Mouse (Mus musculus): ENCODE data around the gene Abca12. TPM values are rescaled to one million over a fixed set of nuclear protein-coding genes. Genes with fewer than 3 reads are reported as not detected.

Gene Abca12
- total RNA-seq, 2 experiments from 2014 or later: not detected

GRCm38 (mm10) chr1:71341370-71342260, 73.1 kb downstream of the Abca12 start:
- ATAC-seq (replicated peaks; ENCODE audit: low FRiP score, poor library complexity, severe bottlenecking): no peak

- ATAC-seq (replicated peaks; ENCODE audit: low FRiP score, poor library complexity, severe bottlenecking): no peak
Observed at GRCm38 (mm10) chr1:71338548-71339340, 76.0 kb downstream of the Abca12 start.

GRCm38 (mm10) chr1:71330349-71330748, 84.4 kb downstream of the Abca12 start:
- ATAC-seq (replicated peaks; ENCODE audit: low FRiP score, poor library complexity, severe bottlenecking): no peak

- no peak for ATAC-seq (replicated peaks; ENCODE audit: low FRiP score, poor library complexity, severe bottlenecking)
Observed at GRCm38 (mm10) chr1:71312171-71312570, 102.5 kb downstream of the Abca12 start.

GRCm38 (mm10) chr1:71310614-71311013, 104.1 kb downstream of the Abca12 start:
- no peak for ATAC-seq (replicated peaks; ENCODE audit: low FRiP score, poor library complexity, severe bottlenecking)

- ATAC-seq (replicated peaks; ENCODE audit: low FRiP score, poor library complexity, severe bottlenecking): no peak
Observed at GRCm38 (mm10) chr1:71307362-71307761, 107.3 kb downstream of the Abca12 start.

- no peak for ATAC-seq (replicated peaks; ENCODE audit: low FRiP score, poor library complexity, severe bottlenecking)
Observed at GRCm38 (mm10) chr1:71306196-71306595, 108.5 kb downstream of the Abca12 start.

- no peak for ATAC-seq (replicated peaks; ENCODE audit: low FRiP score, poor library complexity, severe bottlenecking)
Observed at GRCm38 (mm10) chr1:71304588-71304987, 110.1 kb downstream of the Abca12 start.

- no peak for ATAC-seq (replicated peaks; ENCODE audit: low FRiP score, poor library complexity, severe bottlenecking)
Observed at GRCm38 (mm10) chr1:71297021-71297420, 117.7 kb downstream of the Abca12 start.

- ATAC-seq (replicated peaks; ENCODE audit: low FRiP score, poor library complexity, severe bottlenecking): no peak
Observed at GRCm38 (mm10) chr1:71296585-71296984, 118.1 kb downstream of the Abca12 start.

- ATAC-seq (replicated peaks; ENCODE audit: low FRiP score, poor library complexity, severe bottlenecking): no peak
Observed at GRCm38 (mm10) chr1:71291917-71292316, 122.8 kb downstream of the Abca12 start.

- no peak for ATAC-seq (replicated peaks; ENCODE audit: low FRiP score, poor library complexity, severe bottlenecking)
Observed at GRCm38 (mm10) chr1:71289511-71289910, 125.2 kb downstream of the Abca12 start.

GRCm38 (mm10) chr1:71276940-71277339, 137.8 kb downstream of the Abca12 start:
- no peak for ATAC-seq (replicated peaks; ENCODE audit: low FRiP score, poor library complexity, severe bottlenecking)

GRCm38 (mm10) chr1:71272550-71272949, 142.2 kb downstream of the Abca12 start:
- ATAC-seq (replicated peaks; ENCODE audit: low FRiP score, poor library complexity, severe bottlenecking): no peak

- no peak for ATAC-seq (replicated peaks; ENCODE audit: low FRiP score, poor library complexity, severe bottlenecking)
Observed at GRCm38 (mm10) chr1:71272077-71272476, 142.6 kb downstream of the Abca12 start.

- no peak for ATAC-seq (replicated peaks; ENCODE audit: low FRiP score, poor library complexity, severe bottlenecking)
Observed at GRCm38 (mm10) chr1:71270083-71270482, 144.6 kb downstream of the Abca12 start.

GRCm38 (mm10) chr1:71266630-71267029, 148.1 kb downstream of the Abca12 start:
- no peak for ATAC-seq (replicated peaks; ENCODE audit: low FRiP score, poor library complexity, severe bottlenecking)

- ATAC-seq (replicated peaks; ENCODE audit: low FRiP score, poor library complexity, severe bottlenecking): no peak
Observed at GRCm38 (mm10) chr1:71263532-71263931, 151.2 kb downstream of the Abca12 start.

- ATAC-seq (replicated peaks; ENCODE audit: low FRiP score, poor library complexity, severe bottlenecking): no peak
Observed at GRCm38 (mm10) chr1:71244647-71245046, 170.1 kb downstream of the Abca12 start.

GRCm38 (mm10) chr1:71241396-71241795, 173.3 kb downstream of the Abca12 start:
- ATAC-seq (replicated peaks; ENCODE audit: low FRiP score, poor library complexity, severe bottlenecking): no peak

- no peak for ATAC-seq (replicated peaks; ENCODE audit: low FRiP score, poor library complexity, severe bottlenecking)
Observed at GRCm38 (mm10) chr1:71239586-71239985, 175.1 kb downstream of the Abca12 start.
